Mouse (Mus musculus) CH12.LX (cell line): ENCODE data around the gene Trp73. TPM values are rescaled to one million over a fixed set of nuclear protein-coding genes. Genes with fewer than 3 reads are reported as not detected.

Experiments
- DNase-seq: peaks from one replicate; pipeline ENCODE4 v3.0.0-alpha.2; 2013; ENCODE audit errors: extremely low read depth
- H3K27ac ChIP-seq: 2 replicates; pipeline ENCODE4 v1.5.1; 2012; ENCODE audit warnings: low read depth, mild to moderate bottlenecking, control low read depth, moderate library complexity; ENCODE audit not compliant: insufficient read depth
- H3K27me3 ChIP-seq: replicated peaks from 2 replicates; pipeline ENCODE3; 2012; ENCODE audit warnings: inconsistent platforms
- H3K36me3 ChIP-seq, 2 experiments: replicated peaks in 1 of 2; 2 replicates each; pipeline versions ENCODE3 to v1.6.1; 2012; ENCODE audit warnings: inconsistent platforms in 1 of 2, low read length in 1 of 2, mild to moderate bottlenecking in 1 of 2, mixed read lengths in 1 of 2, moderate library complexity in 1 of 2; ENCODE audit not compliant: control insufficient read depth in 1 of 2, insufficient read depth in 1 of 2
- H3K4me1 ChIP-seq, 2 experiments: 2 replicates each; pipeline ENCODE4 v1.6.1; 2012; ENCODE audit warnings: inconsistent platforms in 1 of 2, moderate library complexity in 1 of 2; ENCODE audit not compliant: insufficient read depth in 2 of 2, control insufficient read depth in 1 of 2
- H3K4me2 ChIP-seq: 2 replicates; pipeline ENCODE4 v1.6.1; 2012; ENCODE audit warnings: low read depth, mild to moderate bottlenecking, control low read depth; ENCODE audit not compliant: poor library complexity, insufficient read depth, severe bottlenecking
- H3K4me3 ChIP-seq, 3 experiments: fragments of 150-350 bp in 1 of 3; sonication (generic) in 1 of 3; replicated peaks in 1 of 3; 2 replicates each; pipeline versions ENCODE3 to v1.5.1; 2011 to 2012; ENCODE audit warnings: low read depth in 2 of 3, low read length in 2 of 3, mild to moderate bottlenecking in 2 of 3, moderate library complexity in 2 of 3, control low read depth in 1 of 3, improper control_type of control experiment in 1 of 3, inconsistent platforms in 1 of 3, mixed read lengths in 1 of 3; ENCODE audit not compliant: poor library complexity in 1 of 3
- H3K79me2 ChIP-seq: replicated peaks from 2 replicates; pipeline ENCODE4 v1.6.1; 2012; ENCODE audit warnings: mild to moderate bottlenecking, moderate library complexity; ENCODE audit not compliant: control insufficient read depth, poor library complexity, insufficient read depth, severe bottlenecking; ENCODE audit errors: extremely low read depth
- H3K9ac ChIP-seq: 2 replicates; pipeline ENCODE4 v1.6.1; 2012; ENCODE audit warnings: low read depth, mild to moderate bottlenecking, control low read depth, moderate library complexity; ENCODE audit not compliant: insufficient read depth
- H3K9me3 ChIP-seq: replicated peaks from 2 replicates; pipeline ENCODE3; 2012; ENCODE audit warnings: low read length, inconsistent platforms, mixed read lengths
- BHLHE40 ChIP-seq: IDR thresholded peaks from 2 replicates; pipeline ENCODE4 v1.6.1; 2011; ENCODE audit warnings: mild to moderate bottlenecking, low read depth, low read length, improper control_type of control experiment
- CHD1 ChIP-seq: IDR thresholded peaks from 2 replicates; pipeline ENCODE4 v1.6.1; 2012; ENCODE audit warnings: low read depth, low read length, improper control_type of control experiment, inconsistent platforms
- CHD2 ChIP-seq: IDR thresholded peaks from 2 replicates; pipeline ENCODE4 v1.6.1; 2011; ENCODE audit warnings: low read length, improper control_type of control experiment
- CTCF ChIP-seq, 2 experiments: IDR thresholded peaks in 1 of 2; conservative IDR thresholded peaks in 1 of 2; 2 replicates each; pipeline ENCODE4 v1.5.1; 2011 to 2012; ENCODE audit warnings: low read depth in 2 of 2, low read length in 2 of 2, improper control_type of control experiment in 1 of 2, inconsistent platforms in 1 of 2, mild to moderate bottlenecking in 1 of 2, moderate library complexity in 1 of 2
- E2F4 ChIP-seq: IDR thresholded peaks from 2 replicates; pipeline ENCODE4 v1.6.1; 2011; ENCODE audit warnings: low read depth, low read length, improper control_type of control experiment; ENCODE audit not compliant: insufficient replicate concordance
- ELF1 ChIP-seq: IDR thresholded peaks from 2 replicates; pipeline ENCODE4 v1.6.1; 2014; ENCODE audit warnings: low read depth, mild to moderate bottlenecking, inconsistent platforms, low read length, improper control_type of control experiment
- EP300 ChIP-seq: IDR thresholded peaks from 2 replicates; pipeline ENCODE4 v1.6.1; 2011; ENCODE audit warnings: low read length, improper control_type of control experiment
- ETS1 ChIP-seq: conservative IDR thresholded peaks from 2 replicates; pipeline ENCODE4 v1.6.1; 2012; ENCODE audit warnings: low read depth, mild to moderate bottlenecking, inconsistent platforms, low read length, improper control_type of control experiment, moderate library complexity
- GABPA ChIP-seq: IDR thresholded peaks from 2 replicates; pipeline ENCODE4 v1.6.1; 2012; ENCODE audit warnings: low read depth, low read length, improper control_type of control experiment, inconsistent platforms; ENCODE audit not compliant: insufficient replicate concordance
- HCFC1 ChIP-seq: IDR thresholded peaks from 2 replicates; pipeline ENCODE4 v1.6.1; 2012; ENCODE audit warnings: low read depth, mild to moderate bottlenecking, inconsistent platforms, low read length, improper control_type of control experiment
- IRF4 ChIP-seq: IDR thresholded peaks from 2 replicates; pipeline ENCODE4 v1.6.1; 2014; ENCODE audit warnings: low read depth, mild to moderate bottlenecking, inconsistent platforms, low read length, improper control_type of control experiment
- JUN ChIP-seq: IDR thresholded peaks from 2 replicates; pipeline ENCODE4 v1.6.1; 2011; ENCODE audit warnings: low read depth, mild to moderate bottlenecking, low read length, improper control_type of control experiment, moderate library complexity; ENCODE audit not compliant: insufficient read depth
- JUND ChIP-seq: conservative IDR thresholded peaks from 2 replicates; pipeline ENCODE4 v1.6.1; 2011; ENCODE audit warnings: low read depth, low read length, improper control_type of control experiment
- KAT2A ChIP-seq: IDR thresholded peaks from 2 replicates; pipeline ENCODE4 v1.6.1; 2012; ENCODE audit warnings: low read length, improper control_type of control experiment, inconsistent platforms; ENCODE audit not compliant: insufficient replicate concordance
- MAFK ChIP-seq: IDR thresholded peaks from 2 replicates; pipeline ENCODE4 v1.6.1; 2011; ENCODE audit warnings: low read length, improper control_type of control experiment; ENCODE audit not compliant: insufficient replicate concordance
- MAX ChIP-seq: IDR thresholded peaks from 2 replicates; pipeline ENCODE4 v1.6.1; 2011; ENCODE audit warnings: low read length, improper control_type of control experiment
- MAZ ChIP-seq: IDR thresholded peaks from 2 replicates; pipeline ENCODE4 v1.6.1; 2012; ENCODE audit warnings: low read depth, mild to moderate bottlenecking, inconsistent platforms, low read length, improper control_type of control experiment, moderate library complexity
- MEF2A ChIP-seq: IDR thresholded peaks from 2 replicates; pipeline ENCODE4 v1.6.1; 2014; ENCODE audit warnings: low read depth, mild to moderate bottlenecking, inconsistent platforms, low read length, improper control_type of control experiment, borderline replicate concordance
- MXI1 ChIP-seq: IDR thresholded peaks from 2 replicates; pipeline ENCODE4 v1.6.1; 2011; ENCODE audit warnings: mild to moderate bottlenecking, low read depth, low read length, improper control_type of control experiment
- MYC ChIP-seq: IDR thresholded peaks from 2 replicates; pipeline ENCODE4 v1.6.1; 2011; ENCODE audit warnings: low read depth, mild to moderate bottlenecking, improper control_type of control experiment, low read length
- NELFE ChIP-seq: IDR thresholded peaks from 2 replicates; pipeline ENCODE4 v1.6.1; 2011; ENCODE audit warnings: low read depth, low read length, improper control_type of control experiment
- NRF1 ChIP-seq: IDR thresholded peaks from 2 replicates; pipeline ENCODE4 v1.6.1; 2014; ENCODE audit warnings: low read depth, mild to moderate bottlenecking, inconsistent platforms, low read length, improper control_type of control experiment, moderate library complexity
- PAX5 ChIP-seq: IDR thresholded peaks from 2 replicates; pipeline ENCODE4 v1.6.1; 2012; ENCODE audit warnings: low read length, inconsistent platforms, mixed read lengths
- POLR2A ChIP-seq: IDR thresholded peaks from 2 replicates; pipeline ENCODE4 v1.6.1; 2011; ENCODE audit warnings: low read depth, mild to moderate bottlenecking, improper control_type of control experiment, low read length
- POLR2AphosphoS2 ChIP-seq: IDR thresholded peaks from 2 replicates; pipeline ENCODE4 v1.6.1; 2011; ENCODE audit warnings: low read depth, low read length, improper control_type of control experiment
- RAD21 ChIP-seq: IDR thresholded peaks from 2 replicates; pipeline ENCODE4 v1.6.1; 2011; ENCODE audit warnings: low read depth, mild to moderate bottlenecking, low read length, improper control_type of control experiment, moderate library complexity
- RCOR1 ChIP-seq: conservative IDR thresholded peaks from 2 replicates; pipeline ENCODE4 v1.6.1; 2012; ENCODE audit warnings: low read depth, mild to moderate bottlenecking, inconsistent platforms, low read length, improper control_type of control experiment
- SIN3A ChIP-seq: IDR thresholded peaks from 2 replicates; pipeline ENCODE4 v1.6.1; 2012; ENCODE audit warnings: low read length, improper control_type of control experiment, inconsistent platforms
- SMC3 ChIP-seq: IDR thresholded peaks from 2 replicates; pipeline ENCODE4 v1.6.1; 2011; ENCODE audit warnings: low read depth, low read length, improper control_type of control experiment
- TBP ChIP-seq: conservative IDR thresholded peaks from 2 replicates; pipeline ENCODE4 v1.6.1; 2011; ENCODE audit warnings: low read depth, low read length, improper control_type of control experiment
- TCF12 ChIP-seq: IDR thresholded peaks from 2 replicates; pipeline ENCODE4 v1.6.1; 2014; ENCODE audit warnings: low read depth, mild to moderate bottlenecking, inconsistent platforms, low read length, improper control_type of control experiment
- UBTF ChIP-seq: IDR thresholded peaks from 2 replicates; pipeline ENCODE4 v1.6.1; 2012; ENCODE audit warnings: low read depth, mild to moderate bottlenecking, inconsistent platforms, low read length, improper control_type of control experiment, moderate library complexity
- USF1 ChIP-seq: IDR thresholded peaks from 2 replicates; pipeline ENCODE4 v1.6.1; 2014; ENCODE audit warnings: low read depth, mild to moderate bottlenecking, inconsistent platforms, low read length, improper control_type of control experiment
- USF2 ChIP-seq: conservative IDR thresholded peaks from 2 replicates; pipeline ENCODE4 v1.6.1; 2011; ENCODE audit warnings: low read depth, low read length, improper control_type of control experiment
- ZC3H11A ChIP-seq: IDR thresholded peaks from 2 replicates; pipeline ENCODE4 v1.6.1; 2012; ENCODE audit warnings: low read depth, mild to moderate bottlenecking, inconsistent platforms, low read length, improper control_type of control experiment
- ZKSCAN1 ChIP-seq: IDR thresholded peaks from 2 replicates; pipeline ENCODE4 v1.6.1; 2012; ENCODE audit warnings: low read depth, inconsistent platforms, low read length, improper control_type of control experiment, borderline replicate concordance
- ZMIZ1 ChIP-seq: IDR thresholded peaks from 2 replicates; pipeline ENCODE4 v1.6.1; 2012; ENCODE audit warnings: low read depth, mild to moderate bottlenecking, inconsistent platforms, low read length, improper control_type of control experiment
- ZNF384 ChIP-seq: IDR thresholded peaks from 2 replicates; pipeline ENCODE4 v1.6.1; 2012; ENCODE audit warnings: low read depth, low read length, improper control_type of control experiment, inconsistent platforms
- dilution Hi-C: fragments of 300-500 bp; cut with MboI; formaldehyde crosslinking; loops from 2 replicates; pipeline ENCODE4 v1.14.3; 2020; ENCODE audit warnings: low sequenced_read_pairs; ENCODE audit not compliant: extremely low pct_unique_long_range_greater_than_20kb, extremely low pct_ligation_motif_present
- in situ Hi-C: fragments of 300-500 bp; cut with MboI; formaldehyde crosslinking; loops from 3 replicates; pipeline ENCODE4 v1.14.3; 2019; ENCODE audit warnings: low sequenced_read_pairs, low pct_ligation_motif_present, low pct_unique_long_range_greater_than_20kb, mixed read lengths
- polyA plus RNA-seq: library from polyadenylated mRNA; unstranded; fragments of >175 nt; gene quantifications from 2 replicates; pipeline ENCODE4 v1.2.1, GENCODE M21; 2012; ENCODE audit warnings: low read depth; ENCODE audit not compliant: insufficient read length
- total RNA-seq, 2 experiments: library from RNA; depleted of rRNA; stranded (reverse); fragments of 300-350 nt in 1 of 2; fragments of >200 nt in 1 of 2; gene quantifications; 2 replicates each; pipeline ENCODE4 v1.2.3; 2012 to 2014

The Trp73 gene
- total and polyA plus RNA-seq, 3 experiments: 14.0 to 34.3 (median 30.0) TPM

- in situ Hi-C loops: loop anchor here (25.0 kb wide), 1 partner anchor 1823 kb away; the partner anchor contains the start of genes Hes3 and Icmt
- Histone ChIP-seq H3K79me2 (peaks cover 50% of the 10 kb centered on the region), H3K36me3 (peaks cover 16 to 59% of the 10 kb centered on the region in 2 experiments), H3K4me1 (peaks cover 56 to 93% of the 10 kb centered on the region in 2 experiments), H3K4me2 (peak overlapping the region; percentile 73), H3K9me3 (no peaks in the 10 kb centered on the region), H3K27ac (peak overlapping the region; percentile 81), H3K4me3 (peak overlapping the region in 1 of 3 experiments; percentile 17), H3K9ac (peak overlapping the region; percentile 9; the same call in 1 of the 2 replicates), H3K27me3 (no peaks in the 10 kb centered on the region)
- DNase-seq: peak; percentile 70
- no peak for TF ChIP-seq UBTF
- TF ChIP-seq MAZ: no peak
- TF ChIP-seq SMC3: no peak
- TF ChIP-seq JUND: peak; percentile 69
- TF ChIP-seq RCOR1: peak; percentile 44; the same call in 1 of the 2 replicates
- no peak for TF ChIP-seq GABPA
- 0 out of 2 replicates have a peak, but pooled peaks have one; percentile 12 for TF ChIP-seq USF2
- no peak for TF ChIP-seq CHD1
- no peak for TF ChIP-seq MAFK
- TF ChIP-seq JUN: peak; percentile 57; the same call in 1 of the 2 replicates
- TF ChIP-seq POLR2A: no peak
- TF ChIP-seq NRF1: no peak
- peak; percentile 64; the same call in 1 of the 2 replicates for TF ChIP-seq CHD2
- 0 out of 2 replicates have a peak, but pooled peaks have one; percentile 56 for TF ChIP-seq MEF2A
- TF ChIP-seq ZC3H11A: no peak
- TF ChIP-seq NELFE: no peak
- TF ChIP-seq EP300: peak; percentile 69
- TF ChIP-seq IRF4: peak; percentile 95
- no peak for TF ChIP-seq ELF1
- no peak for TF ChIP-seq ZMIZ1
- TF ChIP-seq E2F4: no peak
- TF ChIP-seq CTCF (conservative IDR thresholded peaks at IDR 0.05 in 1 of 2, IDR thresholded peaks at IDR 0.05 in 1 of 2; ENCODE audit: low read depth in 2 of 2, low read length in 2 of 2): no peak
- TF ChIP-seq MAX: peak; percentile 91
- TF ChIP-seq RAD21: no peak
- no peak for TF ChIP-seq ZKSCAN1
- peak; percentile 94 for TF ChIP-seq MYC
- no peak for TF ChIP-seq ZNF384
- TF ChIP-seq ETS1: peak; percentile 98
- no peak for TF ChIP-seq HCFC1
- TF ChIP-seq SIN3A: peak; percentile 71; the same call in 1 of the 2 replicates
- TF ChIP-seq MXI1: peak; percentile 89; the same call in 1 of the 2 replicates
- peak; percentile 45; the same call in 1 of the 2 replicates for TF ChIP-seq TCF12
- TF ChIP-seq TBP: 0 out of 2 replicates have a peak, but pooled peaks have one; percentile 33
- no peak for TF ChIP-seq PAX5
- peak; percentile 97 for TF ChIP-seq BHLHE40
- no peak for TF ChIP-seq POLR2AphosphoS2
- TF ChIP-seq KAT2A: no peak
- TF ChIP-seq USF1: peak; percentile 20; the same call in 1 of the 2 replicates
- dilution Hi-C loops: no loop called here
Observed at GRCm38 (mm10) chr4:154109850-154110243, 30.2 kb downstream of the Trp73 start.
